Mouse (Mus musculus) cerebellum, adult 2 months (tissue): ENCODE results near the gene Stag1.

Source experiments
- CTCF ChIP-seq: fragments of 200-500 bp; IDR thresholded peaks from 2 replicates; pipeline ENCODE4 v1.5.1; 2011; ENCODE audit warnings: low read depth, mild to moderate bottlenecking, control low read depth, low read length, moderate library complexity, borderline replicate concordance; ENCODE audit not compliant: insufficient read depth
- POLR2A ChIP-seq: fragments of 200-500 bp; IDR thresholded peaks from 2 replicates; pipeline ENCODE4 v1.6.1; 2011; ENCODE audit warnings: low read length, control low read depth, borderline replicate concordance; ENCODE audit not compliant: insufficient read depth

DNA sequence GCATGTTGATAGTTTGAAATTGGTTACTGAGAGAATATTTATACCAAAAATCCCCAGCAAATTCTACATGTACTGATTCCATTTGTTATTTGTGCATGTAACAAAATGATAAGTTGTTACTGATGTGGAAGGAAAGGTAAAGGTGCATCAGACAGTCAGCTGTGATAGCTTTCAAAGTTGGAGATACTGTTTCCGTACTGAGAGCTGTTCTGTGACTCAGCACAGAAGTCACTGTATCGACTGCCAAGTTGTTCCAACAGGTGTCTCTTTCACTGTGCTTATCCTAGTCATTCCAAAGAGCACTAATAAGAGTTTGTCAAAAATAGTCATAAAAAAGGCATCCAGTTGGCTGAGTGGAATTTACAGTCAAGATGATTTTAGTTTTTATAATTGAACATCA, 114.1 kb downstream of the Stag1 start:
- no peak for TF ChIP-seq CTCF
- no peak for TF ChIP-seq POLR2A
